Mouse (Mus musculus) forelimb bud, embryonic 11.5 days (tissue): Measurements from ENCODE around the gene Aunip.

Experiments
- DNase-seq: peaks from one replicate; pipeline ENCODE4 v3.0.0-alpha.2; 2012; ENCODE audit warnings: low read depth, low spot score

The Aunip gene

GRCm38 (mm10) chr4:134553631-134554030, 42.8 kb downstream of the Aunip start:
- no peak for DNase-seq

GRCm38 (mm10) chr4:134555956-134556580, 45.3 kb downstream of the Aunip start:
- no peak for DNase-seq

GRCm38 (mm10) chr4:134557626-134558249, 46.9 kb downstream of the Aunip start:
- DNase-seq, result no peak

GRCm38 (mm10) chr4:134558570-134559113, 47.8 kb downstream of the Aunip start:
- DNase-seq, result no peak

- no peak for DNase-seq
Measured at GRCm38 (mm10) chr4:134559154-134559553, 48.4 kb downstream of the Aunip start.

- no peak for DNase-seq
Measured at GRCm38 (mm10) chr4:134560699-134561098, 49.9 kb downstream of the Aunip start.

GRCm38 (mm10) chr4:134562014-134562413, 51.2 kb downstream of the Aunip start:
- DNase-seq, result no peak

- no peak for DNase-seq
Measured at GRCm38 (mm10) chr4:134563624-134564023, 52.8 kb downstream of the Aunip start.

GRCm38 (mm10) chr4:134564093-134564492, 53.3 kb downstream of the Aunip start:
- DNase-seq, result no peak

GRCm38 (mm10) chr4:134567377-134568226, 56.8 kb downstream of the Aunip start:
- DNase-seq, result no peak

- no peak for DNase-seq
Measured at GRCm38 (mm10) chr4:134569205-134569604, 58.4 kb downstream of the Aunip start.

- no peak for DNase-seq
Measured at GRCm38 (mm10) chr4:134569831-134570230, 59.0 kb downstream of the Aunip start.

GRCm38 (mm10) chr4:134570704-134571451, 60.1 kb downstream of the Aunip start:
- DNase-seq, result no peak

GRCm38 (mm10) chr4:134572449-134573300, 61.9 kb downstream of the Aunip start:
- DNase-seq, result no peak
